Mouse (Mus musculus) megakaryocyte, adult 5-6 weeks (primary cell): ENCODE results near the gene Dzip1. TPM values are rescaled to one million over a fixed set of nuclear protein-coding genes. Genes with fewer than 3 reads are reported as not detected.
A peak's percentile ranks its signal among the peaks of the same experiment; 100 is the strongest.

Experiments
- ATAC-seq: 2 replicates; pipeline ENCODE4 v1.8.0; 2016; ENCODE audit warnings: mild to moderate bottlenecking, inconsistent platforms; ENCODE audit not compliant: poor library complexity, severe bottlenecking
- total RNA-seq, 2 experiments: library from RNA; stranded (forward) in 1 of 2; stranded (reverse) in 1 of 2; fragments of 153-499, 151-499 nt in 1 of 2; fragments of 221-1000, 200-1000 nt in 1 of 2; gene quantifications; 2 replicates each; pipeline versions ENCODE4 v1.2.3 to v1.2.4; 2015 to 2017

Gene Dzip1
- total RNA-seq, 2 experiments from 2014 or later = 0.02 to 0.04 TPM

GRCm38 (mm10) chr14:118874786-118875415 is 50.4 kb downstream of the Dzip1 start:
- no peak for ATAC-seq

- no peak for ATAC-seq
Observed at GRCm38 (mm10) chr14:118874126-118874525, 51.1 kb downstream of the Dzip1 start.

GRCm38 (mm10) chr14:118869712-118870111 is 55.5 kb downstream of the Dzip1 start:
- peak; percentile 64; the same call in 1 of the 2 replicates for ATAC-seq

DNA sequence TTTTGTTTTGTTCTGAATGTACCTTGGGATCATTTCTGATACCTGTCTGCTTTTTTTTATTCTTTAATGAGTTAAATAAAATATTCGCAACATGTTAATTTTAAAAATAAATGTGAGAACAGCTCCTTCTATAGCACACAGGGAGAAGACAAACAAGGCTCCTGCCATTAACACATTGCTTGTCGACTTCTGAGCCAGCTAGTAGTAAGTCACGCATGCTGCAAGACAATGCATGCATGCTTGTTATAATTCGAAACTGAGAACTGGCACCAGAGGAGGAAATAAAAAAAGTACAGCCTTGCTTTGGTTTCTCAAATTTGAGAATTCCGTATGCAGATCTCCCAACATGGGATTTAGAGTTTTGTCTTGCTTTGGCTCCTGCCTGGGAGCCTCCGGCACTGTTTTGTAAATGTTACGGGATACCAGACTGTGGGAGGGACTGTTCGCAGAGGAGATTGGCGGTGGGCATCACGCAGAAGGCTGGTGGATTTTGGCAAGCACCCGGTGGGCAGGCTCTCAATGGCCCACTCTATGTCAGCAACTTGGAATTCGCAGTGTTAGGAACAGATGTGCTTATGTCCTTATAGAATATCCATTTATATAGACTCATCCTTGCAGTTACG is 57.0 kb downstream of the Dzip1 start:
- ATAC-seq = no peak

DNA sequence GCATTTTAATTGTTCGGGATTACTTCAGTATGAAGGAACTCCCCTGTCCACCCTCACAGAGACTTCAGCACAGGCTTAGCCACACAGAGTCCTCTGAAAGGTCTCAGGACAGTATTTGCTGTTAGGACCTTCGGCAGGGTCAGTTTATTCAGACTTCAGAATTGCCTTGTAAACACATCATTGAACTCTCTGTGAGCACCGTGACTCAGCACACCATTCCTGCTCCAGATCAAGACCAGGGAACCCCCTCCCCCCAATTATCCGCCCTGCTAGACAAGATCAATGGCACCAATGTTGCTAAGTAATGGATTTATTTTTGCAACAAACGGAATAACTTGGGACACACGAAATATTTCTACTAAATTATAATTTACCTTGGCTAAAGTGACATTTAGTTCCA is 57.9 kb downstream of the Dzip1 start:
- ATAC-seq = no peak

GRCm38 (mm10) chr14:118866014-118866811 is 59.0 kb downstream of the Dzip1 start:
- no peak for ATAC-seq

GRCm38 (mm10) chr14:118864905-118865304 is 60.4 kb downstream of the Dzip1 start:
- no peak for ATAC-seq

GRCm38 (mm10) chr14:118862253-118862652 is 63.0 kb downstream of the Dzip1 start:
- ATAC-seq = no peak

- ATAC-seq = no peak
Observed at GRCm38 (mm10) chr14:118858318-118858717, 66.9 kb downstream of the Dzip1 start.

DNA sequence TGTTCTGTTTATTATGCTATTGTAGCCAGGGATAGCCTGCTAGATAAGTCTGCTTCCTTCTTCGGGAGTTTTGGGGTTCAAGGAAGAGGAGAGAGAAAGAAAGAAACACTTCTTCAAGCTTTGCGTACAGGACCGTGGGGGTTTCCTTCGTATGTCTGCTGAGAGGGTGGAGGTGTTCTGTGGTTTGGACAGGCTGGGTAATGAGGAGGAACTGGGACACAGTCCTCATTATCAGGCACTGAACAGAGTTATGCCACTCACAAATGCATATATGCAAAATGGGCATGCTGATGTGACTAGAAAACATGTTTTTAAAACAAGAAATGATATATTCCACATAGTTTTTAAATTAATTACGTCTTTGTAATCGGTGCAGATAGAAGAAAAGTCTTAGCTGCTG is 68.7 kb downstream of the Dzip1 start:
- no peak for ATAC-seq

DNA sequence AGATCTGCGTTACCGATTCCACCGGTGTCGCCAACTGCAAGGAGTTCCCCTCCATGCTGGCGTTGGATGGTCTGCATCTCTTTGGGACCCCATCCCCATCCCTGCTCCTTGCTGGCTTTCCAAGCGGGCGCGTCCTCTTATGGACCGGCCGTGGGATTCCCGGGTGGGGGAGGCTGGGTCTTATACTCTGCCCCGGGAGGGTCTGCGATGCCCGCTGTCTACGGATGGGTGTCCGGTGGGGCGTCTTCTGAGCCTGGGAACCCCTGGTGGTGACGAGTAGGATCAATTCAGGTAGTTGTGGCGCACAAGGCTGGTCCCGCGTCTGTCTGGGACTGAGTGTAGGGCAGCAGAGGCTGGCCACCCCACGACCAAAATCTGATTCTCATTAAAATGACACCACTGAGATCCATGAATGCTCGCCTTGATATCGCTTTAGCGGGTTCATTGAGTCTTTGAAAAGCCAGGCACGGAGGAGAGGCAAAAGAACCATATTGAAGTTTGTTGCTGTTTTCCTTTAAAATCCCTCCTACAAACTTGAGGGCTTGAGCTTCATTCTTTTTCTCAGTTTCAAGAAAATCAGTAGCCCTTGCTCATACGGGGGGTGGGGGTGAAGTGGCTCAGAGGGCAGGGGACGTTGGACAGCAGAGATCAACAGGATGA is 70.0 kb downstream of the Dzip1 start:
- no peak for ATAC-seq

GRCm38 (mm10) chr14:118854371-118855114 is 70.7 kb downstream of the Dzip1 start:
- ATAC-seq = peak; percentile 88

DNA sequence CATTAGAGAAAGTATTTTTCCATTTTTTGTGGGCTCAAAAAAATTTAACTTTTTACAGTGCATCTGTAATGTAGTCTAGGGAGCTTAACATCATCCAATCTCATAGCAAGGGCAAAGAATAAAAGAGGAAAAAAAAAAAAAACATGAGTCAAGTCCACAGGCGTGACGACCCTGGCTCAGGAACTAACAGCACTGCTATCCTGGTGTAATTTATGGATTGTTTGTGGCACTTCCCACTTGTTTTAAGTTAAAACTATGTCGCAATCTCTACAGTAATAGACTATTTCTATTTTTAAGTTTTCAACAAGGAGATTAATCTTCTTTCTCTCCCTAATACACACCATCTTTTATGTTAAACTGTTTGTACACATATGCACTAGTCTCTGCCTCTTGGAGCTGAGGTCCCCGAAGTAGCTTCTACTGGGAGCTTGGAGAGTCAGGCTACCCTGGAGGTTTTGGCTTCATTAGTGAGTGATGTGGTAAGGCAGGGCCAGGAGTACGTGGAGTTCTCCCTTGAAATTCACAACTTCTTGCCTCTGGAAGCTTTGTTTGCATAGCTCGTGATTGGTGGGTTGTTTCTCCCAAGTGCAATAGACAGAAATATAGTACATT is 73.7 kb downstream of the Dzip1 start:
- no peak for ATAC-seq

GRCm38 (mm10) chr14:118850696-118851035 is 74.6 kb downstream of the Dzip1 start:
- ATAC-seq = peak; percentile 14; the same call in 1 of the 2 replicates

- ATAC-seq = peak; percentile 1; the same call in 1 of the 2 replicates
Observed at GRCm38 (mm10) chr14:118850011-118850695, 75.1 kb downstream of the Dzip1 start.

- ATAC-seq = no peak
Observed at GRCm38 (mm10) chr14:118848171-118848570, 77.1 kb downstream of the Dzip1 start.

DNA sequence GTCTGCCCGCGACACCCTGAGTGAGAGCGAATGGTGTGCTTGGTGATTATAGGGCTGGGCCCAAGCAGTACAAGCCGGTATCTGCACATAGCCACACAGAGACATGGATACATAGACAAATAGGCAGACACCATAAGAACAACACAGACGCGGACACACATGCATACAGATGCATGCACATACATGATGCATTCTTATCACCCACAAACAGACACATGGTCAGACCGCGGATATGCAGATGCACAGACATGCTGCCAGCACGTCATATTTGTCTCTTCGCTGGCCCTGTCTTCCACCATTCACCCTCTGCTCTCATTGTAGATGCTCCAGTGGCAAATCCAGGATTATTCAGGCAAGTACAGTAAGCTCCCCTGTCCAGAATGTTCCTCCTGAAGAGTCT is 78.4 kb downstream of the Dzip1 start:
- no peak for ATAC-seq

GRCm38 (mm10) chr14:118842353-118842752 is 82.9 kb downstream of the Dzip1 start:
- peak; percentile 54 for ATAC-seq

DNA sequence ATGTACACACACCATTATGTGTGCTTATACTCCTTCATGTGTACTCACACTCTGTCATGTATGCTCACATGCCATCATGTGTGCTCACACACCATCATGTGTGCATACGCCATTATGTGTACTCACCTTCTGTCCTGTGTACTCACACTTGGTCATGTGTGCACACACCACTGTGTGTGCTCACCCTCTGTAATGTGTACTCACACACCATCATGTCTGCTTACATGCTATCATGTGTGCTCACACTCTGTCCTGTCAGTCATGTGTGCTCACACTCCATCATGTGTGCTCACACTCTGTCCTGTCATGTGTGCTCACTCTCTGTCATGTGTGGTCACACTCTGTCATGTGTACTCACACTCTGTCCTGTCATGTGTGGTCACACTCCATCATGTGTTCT is 85.2 kb downstream of the Dzip1 start:
- ATAC-seq = no peak

- ATAC-seq = no peak
Observed at GRCm38 (mm10) chr14:118839416-118839815, 85.8 kb downstream of the Dzip1 start.
